Mouse (Mus musculus) lung, postnatal 0 days (tissue): Measurements from ENCODE around the gene Iqcj.

Experiments used
- CTCF ChIP-seq: IDR thresholded peaks from 2 replicates; pipeline ENCODE4 v1.5.1; 2016; ENCODE audit warnings: antibody characterized with exemption, mild to moderate bottlenecking
- EP300 ChIP-seq: IDR thresholded peaks from 2 replicates; pipeline ENCODE4 v1.6.1; 2016; ENCODE audit warnings: antibody characterized with exemption, mild to moderate bottlenecking, control low read depth

DNA sequence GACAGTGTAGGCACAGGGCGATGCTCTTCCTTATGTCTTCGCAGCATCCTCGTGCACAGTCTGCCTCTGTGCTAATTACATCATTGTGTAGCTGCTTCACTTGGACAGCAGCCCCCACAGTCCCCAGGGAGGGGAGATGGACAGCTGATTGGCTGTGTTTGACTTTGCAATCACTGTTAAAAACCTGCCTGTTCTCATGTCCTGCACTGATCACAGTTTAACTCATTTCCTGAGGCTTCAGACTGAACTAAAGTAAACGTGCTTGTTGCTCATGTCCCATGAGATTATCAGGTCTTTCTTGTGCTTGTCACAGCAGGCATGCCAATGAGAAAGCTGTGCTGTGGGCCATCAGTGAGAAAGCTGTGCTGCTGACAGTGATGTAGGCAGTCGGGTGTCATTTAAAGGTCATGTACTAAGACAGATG is 60.5 kb downstream of the Iqcj start:
- TF ChIP-seq CTCF (no peak), EP300 (no peak)
